ENCODE assay signal across 14 mouse cellular contexts in genomic region chr5:140887871-140888270, GRCm38 (mm10).
"Had no signal": no experiment of that assay in that cellular context is flagged by ENCODE, and none has a peak within 500 bp of the region (broad histone marks: within the 10 kb centered on the region; RNA-seq: fewer than 3 reads in every experiment).

No protein-coding gene starts in this region.

- H3K27me3 ChIP-seq: intestine, embryonic 15.5 days; limb, embryonic 13.5 days; lung, embryonic 15.5 days had no signal

- H3K27ac ChIP-seq: intestine, embryonic 15.5 days; kidney, embryonic 15.5 days; layer of hippocampus, adult 2 months; limb, embryonic 13.5 days; liver, embryonic 15.5 days; lung, embryonic 15.5 days; macrophage; neural tube, embryonic 15.5 days had no signal

- H3K4me1 ChIP-seq: liver, embryonic 15.5 days; megakaryocyte, embryonic 14.5 days had no signal

- DNase-seq: kidney, adult 18-20 months; kidney, postnatal 36 days; right cerebral cortex, postnatal 4 days; spleen, adult 18-20 months; thymus, postnatal 36 days had no signal

- H3K4me3 ChIP-seq: intestine, embryonic 15.5 days; kidney, embryonic 15.5 days; layer of hippocampus, adult 2 months; limb, embryonic 13.5 days; liver, embryonic 15.5 days; lung, embryonic 15.5 days; megakaryocyte, embryonic 14.5 days; neural tube, embryonic 15.5 days had no signal
